Comparison of ENCODE assay signal across 22 mouse cellular contexts in genomic region chr3:152400441-152400840, GRCm38 (mm10). TPM values are rescaled to one million over a fixed set of nuclear protein-coding genes. Genes with fewer than 3 reads are reported as not detected.
DNase-seq lines count a peak whose midpoint lies in the region; ATAC-seq and TF ChIP-seq lines count a peak whose summit lies in the region.
"Had no signal": no experiment of that assay in that cellular context is flagged by ENCODE, and none has a peak within 500 bp of the region (broad histone marks: within the 10 kb centered on the region; RNA-seq: fewer than 3 reads in every experiment).

No protein-coding gene starts in this region.

- no peaks in the 10 kb centered on the region for H3K36me3 ChIP-seq in liver, postnatal 0 days (replicated peaks; ENCODE audit: insufficient read depth, low read length)
- H3K36me3 ChIP-seq in ES-E14 (ENCODE audit: control insufficient read depth, insufficient read depth, low read length, poor library complexity, severe bottlenecking): no peaks in the 10 kb centered on the region
- H3K36me3 ChIP-seq in midbrain, embryonic 16.5 days (ENCODE audit: control insufficient read depth, insufficient read depth, low read length): no peaks in the 10 kb centered on the region
- H3K36me3 ChIP-seq: embryonic facial prominence, embryonic 12.5 days; forebrain, embryonic 15.5 days; limb, embryonic 13.5 days; midbrain, embryonic 12.5 days; neural tube, embryonic 12.5 days had no signal

- H3K9me3 ChIP-seq in liver, postnatal 0 days (ENCODE audit: low read length): no peaks in the 10 kb centered on the region
- H3K9me3 ChIP-seq in ES-E14 (ENCODE audit: control insufficient read depth, insufficient read depth, low read depth, low read length): no peaks in the 10 kb centered on the region
- H3K9me3 ChIP-seq in midbrain, embryonic 16.5 days (replicated peaks; ENCODE audit: control insufficient read depth, low read length, poor library complexity, severe bottlenecking): no peaks in the 10 kb centered on the region
- H3K9me3 ChIP-seq: embryonic facial prominence, embryonic 12.5 days; forebrain, embryonic 15.5 days; limb, embryonic 13.5 days; midbrain, embryonic 12.5 days; neural tube, embryonic 12.5 days had no signal

- no peak for ATAC-seq in liver, postnatal 0 days
- ATAC-seq in midbrain, embryonic 16.5 days: no peak
- ATAC-seq: activated CD4-positive, CD25-positive, alpha-beta regulatory T cell, adult 4 months; forebrain, embryonic 15.5 days; hindbrain, postnatal 0 days had no signal

- no peaks in the 10 kb centered on the region for H3K27me3 ChIP-seq in liver, postnatal 0 days (ENCODE audit: insufficient read depth, low read length)
- no peaks in the 10 kb centered on the region for H3K27me3 ChIP-seq in midbrain, embryonic 16.5 days (ENCODE audit: control insufficient read depth, insufficient read depth, low read depth, low read length)
- H3K27me3 ChIP-seq: embryonic facial prominence, embryonic 12.5 days; forebrain, embryonic 15.5 days; limb, embryonic 13.5 days; midbrain, embryonic 12.5 days; neural tube, embryonic 12.5 days had no signal

- H3K4me3 ChIP-seq in liver, postnatal 0 days (ENCODE audit: low read depth, low read length): no peak overlapping the region
- no peak overlapping the region for H3K4me3 ChIP-seq in ES-E14 (ENCODE audit: insufficient read depth in 1 of 2, low read depth in 1 of 2, low read length in 2 of 2, poor library complexity in 1 of 2, severe bottlenecking in 1 of 2)
- no peak overlapping the region for H3K4me3 ChIP-seq in midbrain, embryonic 16.5 days (ENCODE audit: low read depth, low read length)
- H3K4me3 ChIP-seq: embryonic facial prominence, embryonic 12.5 days; erythroblast, embryonic 14.5 days; forebrain, embryonic 15.5 days; limb, embryonic 13.5 days; midbrain, embryonic 12.5 days; neural tube, embryonic 12.5 days had no signal

- peak overlapping the region; percentile 61 for H3K27ac ChIP-seq in liver, postnatal 0 days (ENCODE audit: low read depth)
- H3K27ac ChIP-seq in ES-E14 (ENCODE audit: insufficient read depth, low read depth, low read length, poor library complexity, severe bottlenecking): no peak overlapping the region
- H3K27ac ChIP-seq in midbrain, embryonic 16.5 days (ENCODE audit: low read length): no peak overlapping the region
- H3K27ac ChIP-seq: embryonic facial prominence, embryonic 12.5 days; forebrain, embryonic 15.5 days; hindbrain, postnatal 0 days; limb, embryonic 13.5 days; midbrain, embryonic 12.5 days; neural tube, embryonic 12.5 days had no signal

- WGBS in liver, postnatal 0 days (ENCODE audit: insufficient replicate concordance): 65% methylated on average over 5 of the region's 5 CpGs
- 93% methylated on average over 5 of the region's 5 CpGs for WGBS in midbrain, embryonic 16.5 days

- H3K9ac ChIP-seq in liver, postnatal 0 days (replicated peaks): no peak overlapping the region
- H3K9ac ChIP-seq in ES-E14 (ENCODE audit: insufficient read depth, low read depth, low read length, poor library complexity, severe bottlenecking): 0 out of 2 replicates have a peak overlapping the region, but pooled peaks have one; percentile 43
- no peak overlapping the region for H3K9ac ChIP-seq in midbrain, embryonic 16.5 days (ENCODE audit: low read depth, low read length)
- H3K9ac ChIP-seq: embryonic facial prominence, embryonic 12.5 days; forebrain, embryonic 15.5 days; limb, embryonic 13.5 days; midbrain, embryonic 12.5 days; neural tube, embryonic 12.5 days had no signal

- DNase-seq in liver, postnatal 0 days: no peak
- DNase-seq in liver (no peak), ES-E14 (ENCODE audit: low read depth, low spot score) (no peak)
- peak; percentile 32 to 46 for DNase-seq in kidney, adult 8-10 months
- peak; percentile 38 to 77 for DNase-seq in kidney, postnatal 25 days
- no peak for DNase-seq in left cerebral cortex, adult 8-10 months (ENCODE audit: low spot score in 2 of 2)
- DNase-seq: adrenal gland, postnatal 10 days; cerebellum, adult 9-10 months; gastrocnemius, postnatal 25 days; lung, adult 2 months; lung, postnatal 4 days; right cerebral cortex, adult 18-20 months; thymus, postnatal 25 days had no signal

- TF ChIP-seq EP300 in liver, postnatal 0 days (IDR thresholded peaks at IDR 0.05; ENCODE audit: low read depth): no peak

- in situ Hi-C loops in ES-E14 (cut with MboI; ENCODE audit: low sequenced_read_pairs in 2 of 2, unreplicated experiment in 2 of 2): no loop called here

- no peak for TF ChIP-seq CTCF in liver, postnatal 0 days (IDR thresholded peaks at IDR 0.05; ENCODE audit: low read depth)

- no peak overlapping the region for H3K4me2 ChIP-seq in liver, postnatal 0 days (ENCODE audit: low read depth, low read length)
- H3K4me2 ChIP-seq in midbrain, embryonic 16.5 days (ENCODE audit: low read length): no peak overlapping the region
- H3K4me2 ChIP-seq: embryonic facial prominence, embryonic 12.5 days; forebrain, embryonic 15.5 days; limb, embryonic 13.5 days; midbrain, embryonic 12.5 days; neural tube, embryonic 12.5 days had no signal

- H3K4me1 ChIP-seq in liver, postnatal 0 days (ENCODE audit: insufficient read depth): peaks cover 54% of the 10 kb centered on the region
- peaks cover 10 to 24% of the 10 kb centered on the region in 2 experiments; a peak in 3 of 4 replicates for H3K4me1 ChIP-seq in ES-E14 (ENCODE audit: control insufficient read depth in 2 of 2, insufficient read depth in 2 of 2, low read length in 2 of 2, poor library complexity in 1 of 2)
- peaks cover 10% of the 10 kb centered on the region for H3K4me1 ChIP-seq in midbrain, embryonic 16.5 days (ENCODE audit: control insufficient read depth, insufficient read depth, low read length)

TF ChIP-seq in ES-E14, 5 proteins besides CTCF, POLR2A, EP300 and RAD21:
- TF ChIP-seq ZNF384 (IDR thresholded peaks at IDR 0.05; ENCODE audit: low read depth, low read length): no peak
- TF ChIP-seq HCFC1 (IDR thresholded peaks at IDR 0.05; ENCODE audit: borderline replicate concordance, insufficient read depth, low read length): no peak
- no peak for TF ChIP-seq ZC3H11A (IDR thresholded peaks at IDR 0.05; ENCODE audit: borderline replicate concordance, low read depth, low read length)
- TF ChIP-seq MAFK (IDR thresholded peaks at IDR 0.05; ENCODE audit: insufficient read depth, low read depth, low read length): no peak
- no peak for TF ChIP-seq CHD2 (IDR thresholded peaks at IDR 0.05; ENCODE audit: low read depth, low read length)

RNA-seq across cellular contexts. Expression of gene Zzz3, which starts 5.2 kb away (rescaled TPM):
- polyA plus RNA-seq in liver, postnatal 0 days (2015; fragmentation: Nextera tagmentation; extraction: Ambion mirVana): 11.4 and 11.6 TPM in 2 replicates
- 36.3 and 40.9 TPM in 2 replicates for total RNA-seq in ES-E14 (2012; rRNA removed)
- polyA plus RNA-seq in midbrain, embryonic 16.5 days (2015; fragmentation: Nextera tagmentation; extraction: Ambion mirVana): 27.1 and 32.9 TPM in 2 replicates
- 10 to 100 TPM; 48.1 to 52.1 (median 49.2) TPM for total RNA-seq in left cerebral cortex, adult 8-10 months (2022)

RNA-seq across cellular contexts. Expression of gene Usp33, which starts 54.2 kb away (rescaled TPM):
- polyA plus RNA-seq in liver, postnatal 0 days (2015; fragmentation: Nextera tagmentation; extraction: Ambion mirVana): 11.1 and 13.6 TPM in 2 replicates
- 47.9 and 49.5 TPM in 2 replicates for total RNA-seq in ES-E14 (2012; rRNA removed)
- polyA plus RNA-seq in midbrain, embryonic 16.5 days (2015; fragmentation: Nextera tagmentation; extraction: Ambion mirVana): 99.6 and 102 TPM in 2 replicates
- 100 to 1,000 TPM; 129 to 150 (median 142) TPM for total RNA-seq in left cerebral cortex, adult 8-10 months (2022)

Comparison
In these comparisons a context has a peak if more than half of its experiments do, and no peak if none do; other contexts are left out.
1. DNase-seq: peak in kidney, adult 8-10 months (2 of 2) and kidney, postnatal 25 days (2 of 2); none in liver, postnatal 0 days (single experiment), liver (single experiment), ES-E14 (single experiment) and left cerebral cortex, adult 8-10 months (0 of 2).